Mouse (Mus musculus) left cerebral cortex, adult 18-20 months (tissue): Measurements from ENCODE around the gene Apoc2. TPM values are rescaled to one million over a fixed set of nuclear protein-coding genes. Genes with fewer than 3 reads are reported as not detected.
A peak's percentile ranks its signal among the peaks of the same experiment; 100 is the strongest.

Source experiments
- DNase-seq, 2 experiments: peaks; one replicate each; pipeline ENCODE4 v3.0.0; 2021 to 2022; ENCODE audit warnings: low spot score in 2 of 2, mixed read lengths in 1 of 2
- total RNA-seq, 2 experiments: library from RNA; stranded (reverse); gene quantifications; 2 replicates each; pipeline ENCODE4 v1.2.3; 2021

Apoc2 gene
- total RNA-seq, 2 experiments from 2014 or later, result not detected

- DNase-seq, result no peak
Observed at GRCm38 (mm10) chr7:19632275-19632674, 45.5 kb downstream of the Apoc2 start.

GRCm38 (mm10) chr7:19629361-19629734, 48.4 kb downstream of the Apoc2 start, which contains the start of gene Relb:
Relb (minus strand) TSS chr7:19629438.
- DNase-seq, result peak; percentile 91 to 93

GRCm38 (mm10) chr7:19628536-19629360, 49.0 kb downstream of the Apoc2 start:
- peak; percentile 82 to 86 for DNase-seq

GRCm38 (mm10) chr7:19628192-19628535, 49.6 kb downstream of the Apoc2 start:
- no peak for DNase-seq

GRCm38 (mm10) chr7:19627721-19628120, 50.0 kb downstream of the Apoc2 start:
- DNase-seq, result no peak

- DNase-seq, result no peak
Observed at GRCm38 (mm10) chr7:19623433-19623832, 54.3 kb downstream of the Apoc2 start.

- no peak for DNase-seq
Observed at GRCm38 (mm10) chr7:19622241-19622640, 55.5 kb downstream of the Apoc2 start.

Other genes starting within 250 kb of the Apoc2 start
- gene Mark4, start 219.1 kb downstream of the Apoc2 start, total RNA-seq, result 10 to 100 TPM; 69.7 to 74.5 TPM
- under 1 TPM; 0.40 to 0.74 TPM for gene Exoc3l2, start 214.6 kb downstream of the Apoc2 start, total RNA-seq
- gene Bloc1s3, start 169.6 kb downstream of the Apoc2 start, total RNA-seq, result 1 to 10 TPM; 7.6 to 7.8 TPM
- gene Trappc6a, start 169.5 kb downstream of the Apoc2 start, total RNA-seq, result 10 to 100 TPM; 18.7 to 21.1 TPM
- under 1 TPM; 0.72 to 0.94 TPM for gene Nkpd1, start 160.1 kb downstream of the Apoc2 start, total RNA-seq
- 100 to 1,000 TPM; 139 to 147 TPM for gene Ppp1r37, start 114.9 kb downstream of the Apoc2 start, total RNA-seq
- 1 to 10 TPM; 2.0 to 2.7 TPM for gene Zfp296, start 100.7 kb downstream of the Apoc2 start, total RNA-seq
- 10 to 100 TPM; 51.0 to 53.7 TPM for gene Gemin7, start 100.3 kb downstream of the Apoc2 start, total RNA-seq
- gene Clasrp, start 73.5 kb downstream of the Apoc2 start, total RNA-seq, result 10 to 100 TPM; 70.4 to 87.0 TPM
- 1 to 10 TPM; 7.5 to 8.1 TPM for gene Relb, start 48.5 kb downstream of the Apoc2 start, total RNA-seq
- 100 to 1,000 TPM; 151 to 152 TPM for gene Clptm1, start 12.9 kb downstream of the Apoc2 start, total RNA-seq
- gene Gm44805, start 3.5 kb upstream of the Apoc2 start, total RNA-seq, result not detected
- not detected for gene Apoc4, start 3.5 kb upstream of the Apoc2 start, total RNA-seq
- gene Apoc1, start 14.7 kb upstream of the Apoc2 start, total RNA-seq, result 1 to 10 TPM; 3.9 to 5.3 TPM
- 1,000 to 10,000 TPM; 1,855 to 2,066 TPM for gene Apoe, start 21.2 kb upstream of the Apoc2 start, total RNA-seq
- 100 to 1,000 TPM; 116 to 122 TPM for gene Tomm40, start 37.5 kb upstream of the Apoc2 start, total RNA-seq
- 1 to 10 TPM; 6.7 to 8.6 TPM for gene Nectin2, start 72.5 kb upstream of the Apoc2 start, total RNA-seq
- gene Bcam, start 93.1 kb upstream of the Apoc2 start, total RNA-seq, result 10 to 100 TPM; 18.6 to 19.1 TPM
- gene Cblc, start 118.9 kb upstream of the Apoc2 start, total RNA-seq, result not detected
- gene Bcl3, start 144.8 kb upstream of the Apoc2 start, total RNA-seq, result 1 to 10 TPM in 1 of 2 experiments, under 1 TPM in 1; 0.91 to 1.1 TPM
- 1 to 10 TPM; 2.0 to 2.4 TPM for gene Gm19345, start 174.1 kb upstream of the Apoc2 start, total RNA-seq
- gene Ceacam16, start 183.4 kb upstream of the Apoc2 start, total RNA-seq, result not detected
- not detected for gene Ceacam19, start 210.0 kb upstream of the Apoc2 start, total RNA-seq
- 10 to 100 TPM; 13.0 to 15.7 TPM for gene Pvr, start 243.2 kb upstream of the Apoc2 start, total RNA-seq